Mouse (Mus musculus) brain, embryonic 14.5 days (tissue): Measurements from ENCODE around the gene Sept3. TPM values are rescaled to one million over a fixed set of nuclear protein-coding genes. Genes with fewer than 3 reads are reported as not detected.

Experiments
- DNase-seq: peaks from one replicate; pipeline ENCODE4 v3.0.0-alpha.2; 2011; ENCODE audit warnings: low read depth
- CTCF ChIP-seq: fragments of 200-500 bp; IDR thresholded peaks from 2 replicates; pipeline ENCODE4 v1.5.1; 2012; ENCODE audit warnings: inconsistent platforms, mild to moderate bottlenecking, moderate library complexity, borderline replicate concordance; ENCODE audit not compliant: insufficient read depth, insufficient read length; ENCODE audit errors: extremely low read depth
- POLR2A ChIP-seq: fragments of 200-500 bp; IDR thresholded peaks from 2 replicates; pipeline ENCODE4 v1.6.1; 2012; ENCODE audit warnings: mild to moderate bottlenecking, inconsistent platforms, borderline replicate concordance; ENCODE audit not compliant: poor library complexity, insufficient read depth, insufficient read length, severe bottlenecking; ENCODE audit errors: extremely low read depth
- polyA plus RNA-seq: library from polyadenylated mRNA; depleted of rRNA; stranded (reverse); fragments of >200 nt; gene quantifications from 2 replicates; pipeline ENCODE4 v1.2.3, GENCODE M21; 2012

Sept3 gene
- polyA plus RNA-seq, 1 experiment: 484 TPM

GRCm38 (mm10) chr15:82252097-82252496 is 22.6 kb upstream of the Sept3 start, which contains the start of gene 1500009C09Rik:
1500009C09Rik (plus strand) TSS chr15:82252397.
- DNase-seq: no peak
- TF ChIP-seq CTCF: no peak

GRCm38 (mm10) chr15:82255248-82255647 is 19.4 kb upstream of the Sept3 start:
- no peak for TF ChIP-seq POLR2A
- TF ChIP-seq CTCF: peak; percentile 53; the same call in 1 of the 2 replicates
- DNase-seq: peak; percentile 48

DNA sequence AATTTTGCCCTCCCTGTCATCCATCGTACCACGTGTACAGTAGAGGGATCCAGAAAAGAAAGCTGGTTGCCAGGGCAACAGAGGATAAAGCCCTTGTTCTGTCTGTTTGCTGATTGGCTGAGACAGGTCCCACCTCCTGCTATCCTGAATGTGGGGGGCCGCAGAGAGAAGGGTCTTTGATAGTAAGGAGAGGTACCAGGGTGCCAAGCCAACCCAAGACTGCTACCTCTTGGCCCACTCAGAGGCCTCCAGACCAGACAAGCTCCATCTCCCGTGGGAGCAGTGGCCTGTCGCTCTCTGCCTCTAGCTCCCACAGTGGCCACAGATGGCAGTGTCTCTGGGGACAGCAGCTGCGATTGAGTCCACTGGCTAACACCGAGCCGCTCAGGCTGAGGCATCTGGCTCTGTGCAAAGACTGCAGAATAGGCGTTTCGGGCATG is 18.7 kb upstream of the Sept3 start:
- DNase-seq: peak; percentile 97
- TF ChIP-seq POLR2A (peak; percentile 11; the same call in 1 of the 2 replicates), CTCF (peak; percentile 28; the same call in 1 of the 2 replicates)

- peak; percentile 94 for TF ChIP-seq CTCF
- TF ChIP-seq POLR2A: no peak
- DNase-seq: peak; percentile 69
These were observed 15.2 kb upstream of the Sept3 start for GRCm38 (mm10) chr15:82259510-82259909.

- peak; percentile 73 for DNase-seq
- TF ChIP-seq POLR2A: no peak
- TF ChIP-seq CTCF: peak; percentile 94
These were observed 8.3 kb upstream of the Sept3 start for GRCm38 (mm10) chr15:82266356-82266755.

GRCm38 (mm10) chr15:82268185-82268584 is 6.5 kb upstream of the Sept3 start:
- TF ChIP-seq POLR2A (no peak), CTCF (no peak)
- peak; percentile 85 for DNase-seq

GRCm38 (mm10) chr15:82268783-82269182 is 5.9 kb upstream of the Sept3 start:
- peak; percentile 34 for DNase-seq
- TF ChIP-seq CTCF: no peak
- TF ChIP-seq POLR2A: no peak

DNA sequence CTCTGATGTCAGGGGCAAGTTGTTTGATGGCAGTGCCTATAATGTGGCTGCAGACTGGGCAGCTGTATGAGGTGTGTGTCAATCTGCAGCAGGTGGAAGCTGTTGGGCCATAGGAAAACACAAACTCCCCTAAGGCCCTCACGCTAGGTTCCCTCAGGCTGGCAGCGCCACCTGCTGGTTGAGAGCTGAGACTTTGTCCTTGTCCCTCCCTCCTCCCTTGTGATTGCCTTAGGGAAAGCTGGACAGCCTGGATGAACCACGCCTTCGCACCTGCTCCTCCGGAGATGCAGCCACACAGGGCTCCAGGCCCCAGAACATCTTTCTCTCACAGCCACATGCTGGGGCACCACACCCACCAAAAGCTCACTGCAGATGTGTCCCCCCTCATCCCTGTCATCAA is 3.5 kb upstream of the Sept3 start:
- peak; percentile 98 for TF ChIP-seq CTCF
- TF ChIP-seq POLR2A: no peak
- peak; percentile 91 for DNase-seq

- TF ChIP-seq POLR2A (no peak), CTCF (no peak)
- no peak for DNase-seq
These were observed 2.4 kb upstream of the Sept3 start for GRCm38 (mm10) chr15:82272295-82272694.

- DNase-seq: peak; percentile 91
- no peak for TF ChIP-seq CTCF
- peak; percentile 73 for TF ChIP-seq POLR2A
These were observed 521 bp downstream of the Sept3 start for GRCm38 (mm10) chr15:82274927-82275901.

- TF ChIP-seq CTCF (no peak), POLR2A (no peak)
- peak; percentile 68 for DNase-seq
These were observed 2.9 kb downstream of the Sept3 start for GRCm38 (mm10) chr15:82277591-82277990.

DNA sequence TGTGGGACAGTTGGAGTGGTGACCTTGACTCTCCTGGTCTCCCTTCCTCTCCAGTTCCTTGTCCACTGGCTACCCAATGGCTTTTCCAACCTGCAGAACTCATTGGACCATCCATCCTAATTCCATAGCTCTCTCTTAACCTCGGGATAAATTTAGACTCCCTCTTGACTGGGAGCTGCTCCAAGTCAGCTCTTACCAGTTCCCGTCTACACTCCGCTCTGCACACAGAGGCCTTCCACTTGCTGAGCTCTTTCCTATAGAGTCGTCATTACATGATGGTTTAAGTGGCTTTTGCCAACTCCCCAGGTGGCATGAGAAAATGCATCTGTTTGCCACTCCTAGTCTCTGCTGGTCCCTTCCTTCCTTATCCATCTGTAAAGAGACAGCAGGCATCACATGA is 5.9 kb downstream of the Sept3 start:
- TF ChIP-seq CTCF (no peak), POLR2A (no peak)
- peak; percentile 22 for DNase-seq

DNA sequence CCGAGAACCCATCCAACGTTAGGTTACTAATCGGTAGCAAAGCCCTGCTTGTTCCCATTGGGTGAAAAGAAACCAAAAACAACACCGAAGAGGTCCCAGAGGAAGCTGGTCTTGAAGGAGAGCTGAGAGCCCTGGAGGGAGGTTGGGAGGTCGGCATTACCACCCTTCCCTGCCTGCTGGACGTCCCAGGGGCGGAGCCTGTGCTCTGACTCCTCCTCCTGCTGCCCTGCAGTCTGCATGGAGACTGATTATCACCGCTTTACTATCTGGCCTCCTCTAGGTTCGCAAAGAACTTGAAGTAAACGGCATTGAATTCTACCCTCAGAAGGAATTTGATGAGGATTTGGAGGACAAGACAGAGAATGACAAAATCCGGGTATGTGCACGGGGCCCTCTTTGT is 11.5 kb downstream of the Sept3 start:
- TF ChIP-seq POLR2A (no peak), CTCF (no peak)
- no peak for DNase-seq

DNA sequence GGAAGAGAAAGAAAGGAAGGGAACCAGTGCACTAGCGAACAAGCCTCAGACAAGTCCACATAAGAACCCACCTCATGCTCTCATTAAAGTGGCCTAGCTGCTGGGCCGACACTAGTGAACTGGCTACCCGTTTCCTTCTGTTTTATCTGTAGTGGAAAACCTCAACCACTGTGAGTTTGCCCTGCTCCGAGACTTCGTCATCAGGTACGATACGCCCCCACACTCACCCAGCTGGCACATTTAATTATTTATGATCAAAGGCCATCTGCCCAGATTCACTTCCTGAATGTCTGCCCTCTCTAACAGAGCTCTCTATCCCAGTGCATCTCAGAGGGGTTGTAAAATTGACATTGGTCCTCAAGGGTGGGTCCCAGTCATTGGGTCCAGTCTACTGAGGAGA is 15.6 kb downstream of the Sept3 start:
- no peak for TF ChIP-seq POLR2A
- no peak for TF ChIP-seq CTCF
- DNase-seq: no peak

DNA sequence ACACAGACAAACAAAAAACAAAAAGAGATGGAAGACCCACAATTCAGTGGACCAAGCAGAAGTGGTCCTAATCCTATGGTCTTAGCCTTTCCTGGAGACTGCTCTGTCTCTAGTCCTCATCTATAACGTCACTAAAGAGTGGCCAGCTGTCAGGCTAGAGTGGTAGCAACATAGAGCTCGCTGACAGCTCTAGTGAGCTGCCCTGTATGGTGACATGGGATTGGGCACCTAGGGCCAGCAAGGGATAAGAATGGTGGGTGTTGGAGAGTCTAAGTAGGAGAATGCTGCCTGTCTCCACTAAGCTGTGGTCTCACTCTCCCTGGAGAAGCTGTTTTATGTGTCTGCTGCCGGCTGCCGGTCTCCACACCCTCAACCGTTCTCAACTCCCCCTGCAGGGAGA is 18.2 kb downstream of the Sept3 start:
- TF ChIP-seq POLR2A (no peak), CTCF (no peak)
- no peak for DNase-seq
